Mouse (Mus musculus) frontal cortex, postnatal 10 days (tissue): ENCODE results near the gene 5730522E02Rik.
"Not testable (repeated sequence)": the region's sequence is repeated elsewhere in the genome, so short reads cannot be mapped to it uniquely, and the experiment has no call there.

Experiments
- DNase-seq, 2 experiments: peaks; one replicate each; pipeline ENCODE4 v3.0.0; 2022; ENCODE audit warnings: low spot score in 2 of 2, mixed read lengths in 1 of 2

Gene 5730522E02Rik

GRCm38 (mm10) chr11:26210582-26211180, at the start of gene 5730522E02Rik:
Gene 5730522E02Rik (minus strand): TSS chr11:26210763.
- no peak for DNase-seq

DNA sequence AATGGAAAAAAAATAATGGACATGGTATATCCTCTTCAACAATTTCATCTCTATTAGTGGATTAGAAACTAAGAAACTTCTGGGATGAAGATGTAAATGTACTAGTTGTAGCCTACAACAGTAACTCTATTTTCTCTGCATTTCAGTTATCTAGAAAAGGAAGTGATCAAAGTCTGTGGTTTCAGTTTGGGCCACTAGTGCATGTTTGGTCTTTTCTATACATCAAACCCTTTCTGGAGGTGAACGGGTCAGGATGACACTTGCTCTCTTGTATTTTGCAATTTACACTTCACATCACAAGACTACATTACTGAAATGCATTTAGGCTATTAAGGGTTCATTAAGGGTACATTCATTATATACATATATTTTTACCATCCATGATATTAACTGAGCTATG, 26.0 kb upstream of the 5730522E02Rik start:
- no peak for DNase-seq

DNA sequence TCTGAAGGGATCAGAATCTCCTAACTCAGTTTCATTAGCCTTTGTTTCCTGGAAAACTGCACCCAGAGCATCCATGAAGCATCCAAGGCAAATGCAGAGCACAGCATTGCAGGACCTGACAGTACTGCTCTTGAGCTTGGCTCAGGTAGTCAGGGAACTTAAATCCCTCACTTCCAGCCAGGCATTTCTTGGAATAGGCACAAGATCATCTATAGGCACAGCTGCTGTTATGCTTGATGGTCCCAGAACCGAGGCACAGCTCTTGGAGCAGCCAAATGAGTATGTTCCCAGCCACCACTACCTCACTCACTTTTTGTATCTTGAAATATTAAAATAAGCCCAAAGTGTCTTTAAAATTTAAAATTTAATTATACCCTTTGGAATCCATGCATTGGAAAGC, 19.3 kb upstream of the 5730522E02Rik start:
- DNase-seq, result no peak

DNA sequence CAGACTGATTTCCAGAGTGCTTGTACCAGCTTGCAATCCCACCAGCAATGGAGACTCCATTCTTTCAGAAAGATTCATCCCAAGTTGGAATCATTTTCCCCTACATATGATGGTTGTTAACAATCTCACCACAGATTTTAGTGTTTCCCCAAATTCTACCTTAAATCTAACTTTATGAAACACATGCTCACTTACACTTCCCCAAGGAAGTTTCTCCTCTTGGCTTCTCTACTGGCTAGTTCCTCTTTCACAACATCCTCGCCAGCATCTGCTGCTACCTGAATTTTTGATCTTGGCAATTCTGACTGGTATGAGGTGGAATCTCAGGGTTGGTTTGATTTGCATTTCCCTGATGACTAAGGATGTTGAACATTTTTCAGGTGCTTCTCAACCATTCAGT, 3.1 kb upstream of the 5730522E02Rik start:
- DNase-seq, result not testable (repeated sequence)

- peak; percentile 35 to 60 for DNase-seq
These were observed 567 bp downstream of the 5730522E02Rik start for GRCm38 (mm10) chr11:26209811-26210581.

- no peak for DNase-seq
These were observed 7.1 kb downstream of the 5730522E02Rik start for GRCm38 (mm10) chr11:26203466-26203865.

DNA sequence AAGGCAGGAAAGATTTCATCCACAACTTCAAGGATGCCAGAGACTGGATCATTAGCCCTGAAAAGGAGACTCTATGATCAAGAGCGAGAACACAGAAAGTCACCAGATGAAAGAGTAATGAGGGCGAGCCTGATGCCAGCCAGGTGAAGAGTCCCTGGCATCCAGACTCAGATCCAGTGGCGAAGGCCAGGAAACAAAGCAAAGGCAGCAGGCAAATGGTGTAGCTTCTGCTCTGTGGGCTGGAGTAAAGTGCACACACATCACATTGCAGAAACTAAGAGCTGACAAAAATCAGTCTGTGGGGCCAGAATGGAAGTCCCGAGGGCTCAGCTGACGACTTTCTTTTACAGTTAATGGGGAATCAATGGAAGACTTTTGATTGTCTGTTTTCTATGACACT, 7.7 kb downstream of the 5730522E02Rik start:
- DNase-seq, result no peak

GRCm38 (mm10) chr11:26201778-26202097, 8.8 kb downstream of the 5730522E02Rik start:
- DNase-seq, result no peak

DNA sequence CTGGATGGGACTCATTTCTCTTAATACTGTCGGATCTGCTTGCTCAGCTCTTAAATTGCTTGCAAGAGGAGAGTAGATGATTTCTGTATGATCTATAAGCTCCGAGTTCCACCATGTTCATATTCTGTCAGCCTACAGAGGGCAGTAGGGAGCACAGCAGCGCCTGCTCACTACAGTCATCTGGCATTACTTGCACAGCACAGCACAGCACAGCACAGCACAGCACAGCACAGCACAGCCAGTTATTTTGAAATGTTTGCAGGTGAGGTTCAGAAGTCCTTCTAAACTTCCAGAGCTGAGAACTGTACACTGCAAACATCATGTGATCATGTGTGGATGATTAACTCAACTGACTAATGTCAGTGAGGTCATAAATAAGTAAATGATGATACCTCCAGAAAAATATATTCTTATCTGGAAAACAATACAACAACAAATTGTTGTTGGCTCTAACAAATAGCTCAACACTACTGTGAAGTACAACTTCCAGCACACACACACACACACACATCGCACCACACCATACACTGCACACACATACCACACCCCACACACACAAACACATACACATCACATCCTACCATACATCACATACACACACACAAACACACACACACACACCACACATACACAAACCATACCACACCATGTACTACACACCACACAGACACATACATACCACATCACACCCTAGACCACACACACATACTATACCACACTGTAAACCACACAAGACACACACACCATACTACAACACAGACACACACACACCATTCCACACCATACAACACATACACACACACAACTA, 9.4 kb downstream of the 5730522E02Rik start:
- DNase-seq, result peak; percentile 11 to 24

GRCm38 (mm10) chr11:26195468-26195867, 15.1 kb downstream of the 5730522E02Rik start:
- DNase-seq, result no peak

DNA sequence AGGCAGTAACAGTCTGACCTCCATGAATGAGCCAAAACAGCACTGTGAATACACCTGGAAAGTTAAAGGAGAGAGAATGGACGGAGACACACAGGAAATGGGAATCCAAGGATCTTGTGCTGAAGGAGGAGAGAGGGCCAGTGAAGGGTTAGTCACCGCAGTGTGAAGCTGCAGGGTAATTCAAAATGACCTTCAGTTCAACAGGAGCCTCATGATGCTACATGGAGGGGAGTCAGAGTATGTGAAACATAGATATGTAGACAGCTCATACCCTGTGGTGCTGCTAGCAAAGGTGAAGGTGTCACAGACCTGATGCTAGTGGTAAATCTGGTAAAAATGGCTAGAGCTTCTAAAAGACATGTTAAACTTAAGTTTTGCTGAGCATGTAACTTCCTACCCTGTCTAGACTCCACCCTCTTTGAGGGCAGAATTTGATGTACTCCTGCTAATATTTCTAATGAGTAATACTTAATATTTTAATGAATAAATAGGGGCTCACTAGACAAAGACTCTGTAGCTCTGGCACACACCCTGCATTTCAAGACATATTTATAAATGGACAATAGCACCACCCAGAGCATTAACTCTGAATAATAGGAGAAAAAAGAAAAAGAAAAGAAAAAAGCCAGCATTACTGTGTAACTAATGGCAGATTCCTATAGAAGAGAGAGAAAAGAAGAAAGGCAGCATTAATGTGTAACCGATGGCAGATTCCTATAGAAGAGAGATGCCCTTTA, 23.2 kb downstream of the 5730522E02Rik start:
- DNase-seq, result no peak

GRCm38 (mm10) chr11:26170572-26170971, 40.0 kb downstream of the 5730522E02Rik start:
- no peak for DNase-seq

DNA sequence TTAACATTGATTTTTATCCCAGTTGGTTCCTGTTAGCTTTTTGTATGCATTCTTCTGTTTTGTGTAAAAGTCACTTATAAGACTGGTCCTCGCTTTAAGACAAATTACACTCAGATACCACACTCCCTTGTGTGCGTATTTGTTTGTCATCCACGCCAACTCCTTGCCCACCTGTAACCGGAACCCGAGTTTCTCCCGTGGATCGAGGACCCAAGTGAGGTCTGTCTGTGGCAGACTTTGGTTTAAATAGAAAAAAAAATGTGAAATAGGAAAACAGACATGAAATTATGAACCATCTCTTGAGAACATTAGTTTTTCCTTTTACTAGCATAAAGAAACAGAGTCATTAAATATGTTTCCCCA, 43.0 kb downstream of the 5730522E02Rik start:
- DNase-seq, result no peak

- no peak for DNase-seq
These were observed 43.5 kb downstream of the 5730522E02Rik start for GRCm38 (mm10) chr11:26166966-26167608.

DNA sequence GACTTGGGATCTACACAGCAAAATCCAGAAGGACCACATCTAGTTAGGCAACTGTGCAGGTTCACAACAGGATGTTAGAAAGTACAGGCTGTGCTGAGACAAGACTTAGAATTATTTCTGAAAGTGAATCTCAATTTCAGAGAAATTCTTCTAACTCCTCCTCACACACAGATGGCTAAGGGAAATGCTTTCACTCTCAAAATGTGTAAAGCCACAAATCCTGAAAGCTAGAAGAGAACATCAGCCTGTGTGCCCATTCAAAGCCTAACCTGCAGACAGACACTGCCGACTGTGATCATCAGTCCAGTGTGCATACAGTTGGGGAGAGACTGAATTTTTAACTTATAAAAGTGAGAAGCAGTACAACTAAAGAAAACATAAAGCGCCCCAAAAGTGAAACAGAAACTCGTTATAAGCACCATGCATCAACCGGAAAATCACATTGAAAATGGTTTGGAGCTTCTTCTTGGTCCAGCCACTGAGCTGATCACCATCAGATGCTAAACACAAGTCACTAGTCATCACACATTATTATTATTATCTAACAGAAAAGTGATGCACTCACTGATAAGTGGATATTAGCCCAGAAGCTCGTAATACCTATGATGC, 45.8 kb downstream of the 5730522E02Rik start:
- no peak for DNase-seq

- DNase-seq, result no peak
These were observed 49.2 kb downstream of the 5730522E02Rik start for GRCm38 (mm10) chr11:26161354-26161753.

GRCm38 (mm10) chr11:26159033-26159432, 51.5 kb downstream of the 5730522E02Rik start:
- DNase-seq, result no peak

- DNase-seq, result no peak
These were observed 70.5 kb downstream of the 5730522E02Rik start for GRCm38 (mm10) chr11:26140024-26140423.

GRCm38 (mm10) chr11:26138013-26138412, 72.5 kb downstream of the 5730522E02Rik start:
- DNase-seq, result no peak

DNA sequence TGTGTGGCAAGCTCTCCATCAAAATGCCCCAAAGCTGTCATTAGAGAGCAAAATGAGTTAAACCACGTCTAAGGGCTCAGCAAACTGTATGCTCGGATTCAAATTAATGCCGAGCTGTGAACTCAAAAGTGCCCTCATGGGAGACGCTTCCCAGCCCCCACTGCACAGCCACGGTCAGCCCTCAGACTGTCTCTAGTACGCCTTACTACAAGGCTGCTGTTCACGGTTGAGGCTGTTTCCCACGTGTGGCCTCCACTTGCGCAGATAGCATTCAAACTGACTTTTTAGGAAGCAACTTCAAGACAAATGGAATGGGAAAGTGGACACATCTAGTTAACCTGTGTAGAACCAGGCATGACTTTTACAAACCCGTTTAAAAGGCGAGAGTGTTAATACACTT, 79.7 kb downstream of the 5730522E02Rik start:
- DNase-seq, result no peak

GRCm38 (mm10) chr11:26129054-26129453, 81.5 kb downstream of the 5730522E02Rik start:
- no peak for DNase-seq
